Mouse (Mus musculus): ENCODE measurements at regions not wholly inside any gene's neighbourhood (a gene's known extent, or its start where the extent isn't known, plus 50 kb on each side); places are given as distances from the start of the nearest gene placed in this dataset.

- TF ChIP-seq CTCF (IDR thresholded peaks at IDR 0.05; ENCODE audit: control insufficient read depth, insufficient read depth, insufficient replicate concordance, low read depth, low read length) (no peak), POLR2A (IDR thresholded peaks at IDR 0.05; ENCODE audit: control insufficient read depth, low read depth, low read length) (no peak)
- no peaks in the 10 kb centered on the region for H3K27me3 ChIP-seq (ENCODE audit: control insufficient read depth, insufficient read depth, low read length)
- H3K4me1 ChIP-seq (ENCODE audit: control insufficient read depth, insufficient read depth, low read length), result no peaks in the 10 kb centered on the region
- H3K36me3 ChIP-seq (ENCODE audit: control insufficient read depth, insufficient read depth, low read length), result no peaks in the 10 kb centered on the region
- H3K4me3 ChIP-seq (ENCODE audit: control insufficient read depth, low read depth, low read length), result no peak overlapping the region
- no peak overlapping the region for H3K27ac ChIP-seq (ENCODE audit: control insufficient read depth, insufficient read depth, low read depth, low read length)
These were observed 376.3 kb downstream of the Fbxo8 start for GRCm38 (mm10) chr8:56927166-56927565.

GRCm38 (mm10) chr8:56929076-56929475 lies 378.2 kb downstream of the Fbxo8 start:
- H3K27ac ChIP-seq (ENCODE audit: control insufficient read depth, insufficient read depth, low read depth, low read length), result no peak overlapping the region
- no peak overlapping the region for H3K4me3 ChIP-seq (ENCODE audit: control insufficient read depth, low read depth, low read length)
- no peaks in the 10 kb centered on the region for H3K36me3 ChIP-seq (ENCODE audit: control insufficient read depth, insufficient read depth, low read length)
- no peaks in the 10 kb centered on the region for H3K4me1 ChIP-seq (ENCODE audit: control insufficient read depth, insufficient read depth, low read length)
- no peaks in the 10 kb centered on the region for H3K27me3 ChIP-seq (ENCODE audit: control insufficient read depth, insufficient read depth, low read length)
- no peak for TF ChIP-seq CTCF (IDR thresholded peaks at IDR 0.05; ENCODE audit: control insufficient read depth, insufficient read depth, insufficient replicate concordance, low read depth, low read length)
- no peak for TF ChIP-seq POLR2A (IDR thresholded peaks at IDR 0.05; ENCODE audit: control insufficient read depth, low read depth, low read length)

- Histone ChIP-seq H3K4me3 (ENCODE audit: control insufficient read depth, low read depth, low read length) (no peak overlapping the region), H3K36me3 (ENCODE audit: control insufficient read depth, insufficient read depth, low read length) (no peaks in the 10 kb centered on the region), H3K27ac (ENCODE audit: control insufficient read depth, insufficient read depth, low read depth, low read length) (no peak overlapping the region), H3K4me1 (ENCODE audit: control insufficient read depth, insufficient read depth, low read length) (no peaks in the 10 kb centered on the region), H3K27me3 (ENCODE audit: control insufficient read depth, insufficient read depth, low read length) (no peaks in the 10 kb centered on the region)
- no peak for TF ChIP-seq CTCF (IDR thresholded peaks at IDR 0.05; ENCODE audit: control insufficient read depth, insufficient read depth, insufficient replicate concordance, low read depth, low read length)
- TF ChIP-seq POLR2A (IDR thresholded peaks at IDR 0.05; ENCODE audit: control insufficient read depth, low read depth, low read length), result no peak
These were observed 381.5 kb downstream of the Fbxo8 start for GRCm38 (mm10) chr8:56932421-56932820.

- no peaks in the 10 kb centered on the region for H3K4me1 ChIP-seq (ENCODE audit: control insufficient read depth, insufficient read depth, low read length)
- no peak overlapping the region for H3K27ac ChIP-seq (ENCODE audit: control insufficient read depth, insufficient read depth, low read depth, low read length)
- no peaks in the 10 kb centered on the region for H3K36me3 ChIP-seq (ENCODE audit: control insufficient read depth, insufficient read depth, low read length)
- H3K27me3 ChIP-seq (ENCODE audit: control insufficient read depth, insufficient read depth, low read length), result no peaks in the 10 kb centered on the region
- no peak overlapping the region for H3K4me3 ChIP-seq (ENCODE audit: control insufficient read depth, low read depth, low read length)
- TF ChIP-seq POLR2A (IDR thresholded peaks at IDR 0.05; ENCODE audit: control insufficient read depth, low read depth, low read length) (no peak), CTCF (IDR thresholded peaks at IDR 0.05; ENCODE audit: control insufficient read depth, insufficient read depth, insufficient replicate concordance, low read depth, low read length) (no peak)
These were observed 358.6 kb upstream of the Hand2 start for GRCm38 (mm10) chr8:56962186-56962585.

GRCm38 (mm10) chr8:56970311-56970710 lies 350.5 kb upstream of the Hand2 start:
- H3K36me3 ChIP-seq (ENCODE audit: control insufficient read depth, insufficient read depth, low read length), result no peaks in the 10 kb centered on the region
- no peak overlapping the region for H3K27ac ChIP-seq (ENCODE audit: control insufficient read depth, insufficient read depth, low read depth, low read length)
- no peaks in the 10 kb centered on the region for H3K4me1 ChIP-seq (ENCODE audit: control insufficient read depth, insufficient read depth, low read length)
- H3K27me3 ChIP-seq (ENCODE audit: control insufficient read depth, insufficient read depth, low read length), result no peaks in the 10 kb centered on the region
- TF ChIP-seq POLR2A (IDR thresholded peaks at IDR 0.05; ENCODE audit: control insufficient read depth, low read depth, low read length) (no peak), CTCF (IDR thresholded peaks at IDR 0.05; ENCODE audit: control insufficient read depth, insufficient read depth, insufficient replicate concordance, low read depth, low read length) (no peak)
- no peak overlapping the region for H3K4me3 ChIP-seq (ENCODE audit: control insufficient read depth, low read depth, low read length)

- Histone ChIP-seq H3K4me3 (ENCODE audit: control insufficient read depth, low read depth, low read length) (no peak overlapping the region), H3K4me1 (ENCODE audit: control insufficient read depth, insufficient read depth, low read length) (no peaks in the 10 kb centered on the region), H3K36me3 (ENCODE audit: control insufficient read depth, insufficient read depth, low read length) (no peaks in the 10 kb centered on the region), H3K27ac (ENCODE audit: control insufficient read depth, insufficient read depth, low read depth, low read length) (no peak overlapping the region), H3K27me3 (ENCODE audit: control insufficient read depth, insufficient read depth, low read length) (no peaks in the 10 kb centered on the region)
- TF ChIP-seq POLR2A (IDR thresholded peaks at IDR 0.05; ENCODE audit: control insufficient read depth, low read depth, low read length) (no peak), CTCF (IDR thresholded peaks at IDR 0.05; ENCODE audit: control insufficient read depth, insufficient read depth, insufficient replicate concordance, low read depth, low read length) (no peak)
These were observed 341.8 kb upstream of the Hand2 start for GRCm38 (mm10) chr8:56978994-56979393.

GRCm38 (mm10) chr8:56979416-56979815 lies 341.4 kb upstream of the Hand2 start:
- H3K27me3 ChIP-seq (ENCODE audit: control insufficient read depth, insufficient read depth, low read length), result no peaks in the 10 kb centered on the region
- H3K4me3 ChIP-seq (ENCODE audit: control insufficient read depth, low read depth, low read length), result no peak overlapping the region; the same call in 1 of the 2 replicates
- H3K36me3 ChIP-seq (ENCODE audit: control insufficient read depth, insufficient read depth, low read length), result no peaks in the 10 kb centered on the region
- H3K27ac ChIP-seq (ENCODE audit: control insufficient read depth, insufficient read depth, low read depth, low read length), result no peak overlapping the region
- TF ChIP-seq POLR2A (IDR thresholded peaks at IDR 0.05; ENCODE audit: control insufficient read depth, low read depth, low read length) (no peak), CTCF (IDR thresholded peaks at IDR 0.05; ENCODE audit: control insufficient read depth, insufficient read depth, insufficient replicate concordance, low read depth, low read length) (no peak)
- H3K4me1 ChIP-seq (ENCODE audit: control insufficient read depth, insufficient read depth, low read length), result no peaks in the 10 kb centered on the region
